Mouse (Mus musculus) layer of hippocampus, adult 2 months (tissue): ENCODE measurements around the gene Trim50. TPM values are rescaled to one million over a fixed set of nuclear protein-coding genes. Genes with fewer than 3 reads are reported as not detected.

Source experiments
- DNase-seq, 2 experiments: peaks; one replicate each; pipeline ENCODE4 v3.0.0; 2022; ENCODE audit warnings: low spot score in 2 of 2
- H3K27ac ChIP-seq: fragments of 200-600 bp; 2 replicates; pipeline ENCODE4 v1.8.1; 2022
- H3K4me3 ChIP-seq: fragments of 200-600 bp; 2 replicates; pipeline ENCODE4 v1.8.1; 2022; ENCODE audit warnings: mild to moderate bottlenecking
- CTCF ChIP-seq: fragments of 200-600 bp; conservative IDR thresholded peaks from 2 replicates; pipeline ENCODE4 v1.8.1; 2022; ENCODE audit warnings: antibody characterized with exemption, mild to moderate bottlenecking, moderate library complexity
- microRNA-seq, 2 experiments: library from miRNA; unstranded; fragments of <30 nt; microRNA quantifications; one replicate each; pipeline ENCODE4 v1.2.0; 2021
- total RNA-seq, 2 experiments: library from RNA; stranded (reverse); gene quantifications; 2 replicates each; pipeline ENCODE4 v1.2.3; 2021

The Trim50 gene
- total RNA-seq, 2 experiments from 2014 or later = not detected

DNA sequence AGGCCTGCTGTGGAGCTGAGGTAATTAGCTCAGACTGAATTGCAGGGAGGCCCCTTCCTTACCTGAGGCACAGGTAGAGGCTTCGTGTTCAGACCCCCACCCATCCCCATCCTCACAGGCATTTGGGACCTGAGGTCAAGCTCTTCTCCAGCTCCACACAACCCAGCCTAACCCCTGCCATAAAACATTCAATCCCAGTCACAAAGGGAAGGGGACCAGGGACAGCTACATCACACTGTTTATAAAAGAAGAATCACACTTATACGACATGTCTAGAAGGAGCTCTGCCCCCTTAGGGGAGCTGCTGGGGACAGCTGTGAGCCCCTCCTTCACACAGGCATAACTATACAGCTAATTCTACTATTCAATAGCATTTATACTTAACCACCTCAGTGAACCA is 23.2 kb downstream of the Trim50 start:
- DNase-seq = no peak
- no peak for TF ChIP-seq CTCF
- no peak overlapping the region for H3K27ac ChIP-seq
- no peak overlapping the region for H3K4me3 ChIP-seq

DNA sequence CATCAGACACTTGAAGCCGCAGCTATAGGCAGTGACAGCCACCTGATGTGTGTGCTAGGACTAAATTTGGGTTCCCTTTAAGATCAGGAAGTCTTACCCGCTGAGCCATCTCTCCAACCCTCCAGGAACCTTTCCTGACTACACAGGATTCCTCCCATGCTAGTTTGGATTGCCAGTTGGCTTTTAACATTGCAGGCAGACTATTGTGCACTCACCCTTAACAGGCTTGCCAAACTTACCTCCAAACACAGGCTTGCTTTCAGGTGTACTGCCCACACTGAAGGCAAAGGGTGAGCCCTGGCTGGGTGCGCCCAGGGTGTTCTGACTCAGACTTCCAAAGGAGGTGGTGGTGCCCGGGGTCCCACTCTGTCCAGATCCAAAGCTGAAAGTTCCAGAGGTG is 27.6 kb downstream of the Trim50 start:
- no peak for TF ChIP-seq CTCF
- H3K4me3 ChIP-seq = no peak overlapping the region
- DNase-seq = no peak
- no peak overlapping the region for H3K27ac ChIP-seq

DNA sequence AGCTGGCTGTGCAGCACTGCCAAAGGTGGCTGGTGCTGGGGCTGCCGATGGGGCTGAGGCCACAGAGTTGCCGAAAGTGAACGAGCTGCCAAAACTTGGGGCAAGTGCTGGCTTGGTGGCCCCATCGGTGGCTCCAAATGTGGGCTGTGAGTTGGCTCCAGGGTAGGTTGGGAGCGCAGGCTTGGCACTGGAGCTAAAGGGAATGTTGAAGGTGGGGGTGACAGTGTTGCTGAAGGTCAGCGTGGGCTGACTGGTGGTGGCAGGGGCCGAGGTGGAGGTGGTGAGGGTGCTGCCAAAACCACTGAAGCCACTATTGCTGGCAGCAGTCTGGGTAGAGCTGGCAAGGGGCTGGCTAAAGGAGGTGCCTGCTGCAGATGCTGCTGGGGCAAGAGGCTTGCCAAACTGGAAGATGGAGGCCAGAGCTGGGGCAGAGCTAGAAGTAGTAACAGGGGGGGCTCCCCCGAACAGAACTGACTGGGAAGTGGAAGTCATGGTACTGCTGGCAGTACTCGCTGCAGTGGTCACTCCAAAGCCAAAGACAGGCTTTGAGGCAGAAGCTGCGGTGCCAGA is 28.3 kb downstream of the Trim50 start:
- no peak for TF ChIP-seq CTCF

DNA sequence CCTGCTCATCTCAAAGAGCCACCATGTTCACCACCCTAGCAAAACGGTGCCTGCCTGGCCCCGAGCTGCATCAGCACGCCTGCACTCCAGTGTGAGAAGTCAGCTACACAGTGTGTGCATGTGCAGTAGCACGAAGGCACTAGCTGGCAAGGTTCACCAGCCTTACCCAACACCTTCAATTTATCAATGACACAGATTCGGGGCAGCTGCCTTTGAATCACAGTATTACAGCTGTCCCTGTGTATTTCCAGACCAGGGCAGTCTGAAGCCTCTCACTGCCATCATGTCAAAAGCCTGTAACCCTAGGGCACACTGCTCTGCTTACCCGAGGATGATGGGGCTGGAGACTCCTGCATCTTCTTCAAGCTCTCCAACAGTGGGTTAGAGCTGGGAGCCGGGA is 29.7 kb downstream of the Trim50 start:
- H3K27ac ChIP-seq = no peak overlapping the region
- no peak overlapping the region for H3K4me3 ChIP-seq
- no peak for TF ChIP-seq CTCF
- DNase-seq = no peak

More for the DNA sequence above, 28.3 kb downstream of the Trim50 start:
- no peak overlapping the region for H3K4me3 ChIP-seq
- H3K27ac ChIP-seq = no peak overlapping the region
- no peak for DNase-seq

DNA sequence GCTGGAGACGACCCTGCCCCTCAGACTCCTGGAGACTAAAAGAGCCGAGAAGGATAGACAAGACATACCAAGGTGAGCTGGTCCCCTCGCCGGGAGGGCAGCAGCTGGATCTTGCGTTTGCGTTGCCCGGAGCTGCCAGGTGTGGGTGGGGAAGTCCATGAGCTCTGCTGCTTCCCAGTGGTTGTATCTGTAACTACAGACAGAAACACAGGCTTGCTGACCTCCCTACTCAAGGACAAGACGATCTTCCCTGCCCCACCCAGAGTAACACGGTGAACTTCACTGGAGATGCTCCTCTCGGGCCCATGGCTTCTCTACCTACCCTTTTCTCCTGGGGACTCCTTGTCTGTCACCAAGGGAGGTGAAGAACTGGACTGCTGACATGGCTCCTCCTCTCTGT is 30.7 kb downstream of the Trim50 start:
- H3K4me3 ChIP-seq = no peak overlapping the region
- no peak for DNase-seq
- peak; percentile 20 for TF ChIP-seq CTCF
- H3K27ac ChIP-seq = no peak overlapping the region

DNA sequence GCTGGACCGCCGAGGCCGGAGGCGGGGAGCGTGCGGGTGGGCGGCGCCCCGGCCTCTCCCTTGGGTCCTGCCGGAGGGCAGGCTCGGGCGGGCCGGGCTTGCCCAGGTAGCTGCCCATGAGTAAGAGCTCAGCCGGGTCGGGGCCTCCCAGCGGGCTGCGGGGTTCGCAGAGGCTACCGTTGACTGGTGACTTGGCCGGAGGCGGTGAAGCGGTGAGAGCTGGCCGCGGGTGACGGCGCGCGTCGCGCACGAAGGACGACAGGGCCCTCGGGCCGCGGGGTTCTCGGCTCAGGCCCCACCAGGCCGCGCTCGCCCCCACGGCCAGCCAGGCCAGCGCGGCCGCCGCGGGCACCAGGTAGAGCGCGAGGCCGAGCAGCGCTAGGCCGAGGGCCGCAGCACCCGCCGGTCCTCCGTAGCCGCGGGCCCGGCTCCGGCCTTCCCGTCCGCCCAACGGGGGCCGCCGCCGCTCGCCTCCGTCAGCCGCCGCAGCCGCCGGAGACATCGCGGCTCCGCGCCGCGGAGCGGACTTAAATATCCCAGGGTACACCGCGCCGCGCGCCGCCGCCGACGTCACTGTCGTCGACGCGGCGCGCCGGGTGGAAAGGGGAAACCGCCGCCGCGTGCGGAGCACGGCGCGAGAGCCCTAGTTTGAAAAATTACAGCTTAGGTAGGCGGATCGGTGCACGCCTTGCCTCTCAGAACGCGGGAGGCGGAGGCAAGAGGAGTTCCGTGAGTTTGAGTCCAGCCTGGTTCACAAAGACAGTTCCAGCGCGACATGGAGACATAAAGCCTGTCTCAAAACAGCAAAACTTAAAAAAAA is 41.1 kb downstream of the Trim50 start, which contains the start of gene Pom121:
Gene Pom121 (minus strand): TSS at position 543 of the 820 bp plus-strand sequence.
- Histone ChIP-seq H3K4me3 (peak within 1 kb of the TSS; percentile 92), H3K27ac (peak within 1 kb of the TSS; percentile 84)
- no peak for TF ChIP-seq CTCF
- peak; percentile 74 to 78 for DNase-seq

DNA sequence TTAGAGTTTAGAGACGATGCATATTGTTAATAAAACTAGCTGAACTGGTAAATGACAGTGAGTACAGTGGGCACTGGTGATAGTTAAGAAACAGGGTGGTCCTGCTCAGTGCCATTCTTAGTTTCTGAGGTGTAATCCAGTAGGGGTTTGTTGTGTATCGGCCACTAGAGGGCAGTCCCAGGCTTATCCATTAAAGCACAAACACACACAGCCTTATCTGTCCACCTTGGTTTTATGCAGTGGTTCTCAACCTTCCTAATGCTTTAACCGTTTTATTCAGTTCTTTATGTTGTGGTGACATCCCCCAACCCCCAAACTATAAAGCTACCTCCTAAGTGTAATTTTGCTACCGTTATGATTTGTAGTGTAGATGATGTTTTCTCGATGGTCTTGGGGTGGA is 42.7 kb downstream of the Trim50 start:
- Histone ChIP-seq H3K27ac (no peak overlapping the region), H3K4me3 (no peak overlapping the region)
- peak; percentile 26 for DNase-seq
- peak; percentile 85 for TF ChIP-seq CTCF

DNA sequence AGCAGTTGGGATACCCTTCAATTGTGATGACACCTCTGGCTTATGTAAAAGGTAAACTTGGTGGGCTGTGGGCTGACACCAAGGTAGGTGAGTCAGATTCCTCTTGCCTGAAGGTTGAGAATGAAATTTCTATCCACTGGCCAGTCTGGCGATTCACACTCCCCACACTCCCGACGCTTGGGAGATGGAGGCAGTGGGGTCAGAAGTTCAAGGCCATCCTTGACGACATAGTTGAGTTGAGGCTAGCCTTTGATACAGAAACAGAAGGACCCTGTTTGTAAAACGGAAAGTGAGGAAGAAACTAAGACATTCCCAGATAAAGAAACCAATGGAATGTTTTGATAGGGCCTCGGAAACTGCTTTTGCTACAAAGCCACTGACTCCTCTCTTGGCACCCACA is 46.3 kb downstream of the Trim50 start:
- DNase-seq = no peak
- TF ChIP-seq CTCF = no peak
- Histone ChIP-seq H3K4me3 (no peak overlapping the region), H3K27ac (no peak overlapping the region)

DNA sequence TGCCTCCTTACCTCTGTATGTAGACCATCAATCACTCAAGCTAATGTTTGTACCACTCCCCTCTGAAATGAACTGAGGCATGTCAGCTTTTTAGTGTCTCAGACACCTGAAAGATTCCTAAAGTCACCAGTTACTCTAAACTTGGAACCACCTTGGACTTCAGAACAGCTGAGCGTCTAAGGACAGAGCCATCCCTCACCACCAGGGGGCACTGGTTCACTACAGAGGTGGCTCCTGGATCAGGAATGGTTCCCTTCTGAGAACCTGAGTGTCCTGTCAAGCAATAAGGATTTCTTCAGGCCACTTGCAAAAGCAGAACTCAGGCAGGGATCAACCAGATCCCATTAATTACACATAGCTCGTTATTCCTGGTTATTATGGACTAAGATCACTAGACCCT is 47.1 kb downstream of the Trim50 start:
- TF ChIP-seq CTCF = peak; percentile 99
- Histone ChIP-seq H3K27ac (no peak overlapping the region), H3K4me3 (no peak overlapping the region)
- DNase-seq = peak; percentile 62 to 88

DNA sequence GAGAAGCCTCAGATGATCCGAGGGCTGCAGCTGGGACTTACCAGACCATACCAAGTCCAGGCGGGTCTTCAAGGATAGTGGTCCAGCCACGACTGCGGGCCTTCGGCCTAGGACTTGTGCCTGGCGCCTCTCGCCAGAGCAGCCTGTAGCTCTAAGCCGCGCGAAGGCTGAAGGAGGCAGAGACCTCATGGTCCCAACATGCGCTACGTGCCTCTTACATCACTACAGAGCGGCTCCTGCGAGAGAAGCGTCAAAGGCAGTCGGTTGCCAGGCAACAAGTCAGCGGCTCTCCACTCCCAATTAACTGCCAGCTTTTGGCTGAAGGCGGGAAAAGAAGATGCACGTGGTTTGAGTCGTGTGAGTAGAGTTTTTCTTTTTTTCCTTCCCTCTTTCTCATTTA is 51.5 kb downstream of the Trim50 start:
- no peak for TF ChIP-seq CTCF
- peak overlapping the region; percentile 39 for H3K4me3 ChIP-seq
- no peak overlapping the region for H3K27ac ChIP-seq
- peak; percentile 61 to 79 for DNase-seq

DNA sequence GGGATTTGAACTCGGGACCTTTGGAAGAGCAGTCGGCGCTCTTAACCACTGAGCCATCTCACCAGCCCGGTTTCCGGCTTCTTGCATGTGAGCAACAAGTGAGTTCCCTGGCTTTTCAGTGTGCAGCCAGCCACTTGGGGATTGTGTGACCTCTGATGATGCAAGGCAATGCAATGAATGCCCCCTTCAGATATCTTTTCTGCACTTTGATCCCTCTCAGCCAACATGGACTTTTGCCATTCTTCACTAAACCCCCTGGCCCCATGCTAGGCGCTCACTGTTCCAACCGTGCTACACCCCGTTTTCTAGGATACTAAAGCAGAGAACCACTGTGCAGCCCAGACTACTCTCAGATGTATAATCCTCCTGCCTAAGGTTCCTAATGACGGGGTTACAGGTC is 52.3 kb downstream of the Trim50 start:
- no peak for TF ChIP-seq CTCF
- DNase-seq = no peak
- Histone ChIP-seq H3K4me3 (no peak overlapping the region), H3K27ac (no peak overlapping the region)

DNA sequence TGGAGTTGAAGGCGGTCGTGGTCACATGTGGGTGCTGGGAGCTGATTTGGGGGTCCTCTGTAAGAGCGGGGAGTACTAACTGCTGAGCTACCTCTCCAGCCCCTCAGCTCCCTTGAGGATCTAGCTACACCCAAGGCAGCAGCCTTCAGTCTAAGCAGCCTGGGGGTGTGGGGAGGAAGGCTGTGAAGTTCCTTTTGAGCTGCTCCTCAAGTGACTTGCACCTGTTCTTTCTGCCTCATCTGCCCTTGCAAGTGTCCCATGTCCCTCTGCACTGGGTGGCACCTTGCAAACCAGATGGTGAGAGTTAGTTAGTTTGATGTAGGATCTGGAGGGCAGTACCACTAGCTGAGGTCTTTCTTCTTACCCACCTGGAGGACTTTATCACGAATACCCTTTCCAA is 55.0 kb downstream of the Trim50 start:
- Histone ChIP-seq H3K27ac (no peak overlapping the region), H3K4me3 (no peak overlapping the region)
- DNase-seq = no peak
- TF ChIP-seq CTCF = no peak

DNA sequence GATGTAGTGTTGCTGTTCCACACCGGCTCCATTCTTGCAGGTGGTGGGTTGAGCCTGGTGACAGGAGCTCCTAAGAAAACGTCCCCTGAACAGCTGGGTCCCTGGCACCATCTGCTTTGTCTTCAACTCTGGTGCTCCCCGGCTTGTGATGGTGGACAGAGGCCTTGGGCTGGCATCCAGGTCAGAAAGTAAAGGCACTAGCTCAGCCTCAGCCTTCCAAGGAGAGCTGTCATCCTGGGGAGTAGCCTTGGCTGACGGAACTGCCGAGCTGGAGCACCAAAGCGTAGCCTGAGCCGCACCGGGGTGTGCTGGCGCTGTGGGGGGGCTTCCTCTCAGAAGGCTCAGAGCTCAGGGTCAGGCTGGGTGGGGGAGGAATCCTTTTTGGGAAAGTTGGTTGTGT is 57.2 kb downstream of the Trim50 start:
- DNase-seq = no peak
- H3K27ac ChIP-seq = no peak overlapping the region
- no peak overlapping the region for H3K4me3 ChIP-seq
- TF ChIP-seq CTCF = no peak

Small RNA genes lying within 50 kb of the gene (microRNA-seq; reads per million reads assigned to microRNA genes)
- gene Mir7033 = 0.92 to 0.96 reads per million in 2 experiments

Other genes with a start within 250 kb of the Trim50 start
- gene Tbl2, start 203.6 kb upstream of the Trim50 start, total RNA-seq = 10 to 100 TPM; 29.8 to 32.0 TPM
- gene Bcl7b, start 185.0 kb upstream of the Trim50 start, total RNA-seq = 10 to 100 TPM; 55.1 to 62.6 TPM
- gene Baz1b, start 166.0 kb upstream of the Trim50 start, total RNA-seq = 10 to 100 TPM; 79.9 to 87.5 TPM
- 1 to 10 TPM; 4.5 to 5.0 TPM for gene Fzd9, start 102.1 kb upstream of the Trim50 start, total RNA-seq
- under 1 TPM; 0.47 to 0.51 TPM for gene Fkbp6, start 3.3 kb upstream of the Trim50 start, total RNA-seq
- gene Nsun5, start 16.7 kb downstream of the Trim50 start, total RNA-seq = 10 to 100 TPM; 21.7 to 30.1 TPM
- gene Pom121, start 41.3 kb downstream of the Trim50 start, total RNA-seq = 10 to 100 TPM; 48.3 to 50.2 TPM
- 10 to 100 TPM; 41.2 to 41.4 TPM for gene Hip1, start 191.8 kb downstream of the Trim50 start, total RNA-seq
- gene Ccl26, start 210.3 kb downstream of the Trim50 start, total RNA-seq = not detected
- gene Ccl24, start 219.8 kb downstream of the Trim50 start, total RNA-seq = not detected